Comparison of ENCODE assay signal across 8 mouse cellular contexts in the genomic region with DNA sequence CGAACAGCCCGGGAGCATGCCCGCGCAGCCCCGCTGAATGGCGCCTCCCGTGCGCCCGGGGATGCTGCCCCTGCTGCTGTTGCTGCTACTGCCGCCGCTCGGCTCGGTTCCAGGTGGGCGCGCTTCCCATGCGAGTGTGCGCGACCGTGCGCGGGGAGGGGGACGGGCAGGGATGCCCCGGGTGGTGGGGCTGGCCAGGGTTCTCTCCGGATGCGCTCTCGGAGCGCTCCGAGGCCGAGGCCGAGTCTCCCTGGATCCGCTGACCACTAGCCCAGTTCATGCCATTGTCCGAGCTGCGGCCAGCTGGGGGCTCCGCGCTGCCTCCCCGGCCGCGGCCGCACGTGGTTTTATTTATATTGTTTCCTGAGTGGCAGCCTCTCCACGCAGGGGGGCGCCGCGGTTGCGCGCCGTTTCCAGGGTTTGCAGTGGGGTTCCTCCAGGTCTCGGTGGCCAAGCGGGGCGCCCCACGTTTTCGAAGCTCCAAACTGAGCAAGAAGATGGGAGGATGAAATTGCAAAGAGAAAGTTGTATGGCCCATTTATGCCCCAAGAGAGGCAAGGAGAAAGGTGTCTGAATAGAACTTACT. TPM values are rescaled to one million over a fixed set of nuclear protein-coding genes. Genes with fewer than 3 reads are reported as not detected.
A peak's percentile ranks its signal among the peaks of the same experiment; 100 is the strongest.
DNase-seq lines count a peak whose midpoint lies in the region; ATAC-seq and TF ChIP-seq lines count a peak whose summit lies in the region.

No protein-coding gene starts in this region.

- peak overlapping the region; percentile 51 for H3K4me3 ChIP-seq in erythroblast, embryonic 14.5 days (replicated peaks)
- H3K4me3 ChIP-seq in forebrain, embryonic 14.5 days (ENCODE audit: low read depth, low read length), result peak overlapping the region; percentile 72
- H3K4me3 ChIP-seq in hindbrain, embryonic 11.5 days (ENCODE audit: low read depth, low read length), result peak overlapping the region; percentile 89
- peak overlapping the region; percentile 68 for H3K4me3 ChIP-seq in left cerebral cortex, adult 2 months
- peak overlapping the region; percentile 78 for H3K4me3 ChIP-seq in midbrain, embryonic 10.5 days
- peak overlapping the region; percentile 64 for H3K4me3 ChIP-seq in stomach, embryonic 14.5 days (ENCODE audit: low read depth, low read length)

- under 1% methylated on average over 46 of the region's 52 CpGs for WGBS in forebrain, embryonic 14.5 days
- under 1% methylated on average over 50 of the region's 52 CpGs for WGBS in hindbrain, embryonic 11.5 days
- WGBS in midbrain, embryonic 10.5 days, result under 1% methylated on average over 52 of the region's 52 CpGs
- WGBS in stomach, embryonic 14.5 days, result under 1% methylated on average over 44 of the region's 52 CpGs

- no peaks in the 10 kb centered on the region for H3K9me3 ChIP-seq in erythroblast, embryonic 14.5 days (ENCODE audit: control insufficient read depth, low read length)
- H3K9me3 ChIP-seq in forebrain, embryonic 14.5 days (replicated peaks; ENCODE audit: control insufficient read depth, low read length), result no peaks in the 10 kb centered on the region
- H3K9me3 ChIP-seq in hindbrain, embryonic 11.5 days (ENCODE audit: control insufficient read depth, low read length), result no peaks in the 10 kb centered on the region
- no peaks in the 10 kb centered on the region for H3K9me3 ChIP-seq in midbrain, embryonic 10.5 days (replicated peaks)
- no peaks in the 10 kb centered on the region for H3K9me3 ChIP-seq in stomach, embryonic 14.5 days (ENCODE audit: control insufficient read depth, low read depth, low read length)

- TF ChIP-seq CTCF in left cerebral cortex, adult 2 months (IDR thresholded peaks at IDR 0.05), result no peak; the same call in 1 of the 2 replicates

- H3K4me1 ChIP-seq in erythroblast, embryonic 14.5 days (ENCODE audit: control insufficient read depth), result no peaks in the 10 kb centered on the region
- H3K4me1 ChIP-seq in forebrain, embryonic 14.5 days (ENCODE audit: control insufficient read depth, insufficient read depth, low read length), result peaks cover 7% of the 10 kb centered on the region
- peaks cover 5% of the 10 kb centered on the region for H3K4me1 ChIP-seq in hindbrain, embryonic 11.5 days (replicated peaks; ENCODE audit: control insufficient read depth, insufficient read depth, low read length)
- peaks cover 71% of the 10 kb centered on the region for H3K4me1 ChIP-seq in midbrain, embryonic 10.5 days
- no peaks in the 10 kb centered on the region; the same call in 1 of the 2 replicates for H3K4me1 ChIP-seq in stomach, embryonic 14.5 days (ENCODE audit: control insufficient read depth, insufficient read depth, low read length)

- intact Hi-C loops in left cerebral cortex, adult 2 months (cut with DNase I), result loop anchor here (5.0 kb wide), 1 partner anchor 75 kb away; no protein-coding TSS in a partner anchor

- DNase-seq in forebrain, embryonic 14.5 days (ENCODE audit: low spot score), result peak; percentile 67
- peak; percentile 79 for DNase-seq in hindbrain, embryonic 11.5 days (ENCODE audit: low spot score)
- DNase-seq in left cerebral cortex, adult 2 months (ENCODE audit: extremely low spot score in 1 of 2, low spot score in 2 of 2), result peak; percentile 52 to 69
- peak; percentile 84 for DNase-seq in midbrain, embryonic 10.5 days (ENCODE audit: low spot score)

- H3K27me3 ChIP-seq in erythroblast, embryonic 14.5 days (ENCODE audit: control insufficient read depth), result peaks cover 72% of the 10 kb centered on the region
- H3K27me3 ChIP-seq in forebrain, embryonic 14.5 days (replicated peaks; ENCODE audit: control insufficient read depth, insufficient read depth, low read length), result peaks cover 9% of the 10 kb centered on the region; the same call in 1 of the 2 replicates
- no peaks in the 10 kb centered on the region for H3K27me3 ChIP-seq in hindbrain, embryonic 11.5 days (ENCODE audit: control insufficient read depth, insufficient read depth, low read length)
- peaks cover 7% of the 10 kb centered on the region; the same call in 1 of the 2 replicates for H3K27me3 ChIP-seq in midbrain, embryonic 10.5 days (ENCODE audit: low read depth, poor library complexity, severe bottlenecking)
- no peaks in the 10 kb centered on the region for H3K27me3 ChIP-seq in stomach, embryonic 14.5 days (ENCODE audit: control insufficient read depth, insufficient read depth, low read length)

- peak overlapping the region; percentile 100 for H3K4me2 ChIP-seq in forebrain, embryonic 14.5 days (ENCODE audit: low read length)
- peak overlapping the region; percentile 92 for H3K4me2 ChIP-seq in hindbrain, embryonic 11.5 days (replicated peaks; ENCODE audit: low read depth, low read length)
- peak overlapping the region; percentile 94 for H3K4me2 ChIP-seq in stomach, embryonic 14.5 days (replicated peaks; ENCODE audit: low read depth, low read length)

- 0 out of 2 replicates have a peak overlapping the region, but pooled peaks have one; percentile 63 for H3K27ac ChIP-seq in forebrain, embryonic 14.5 days (ENCODE audit: low read depth, low read length)
- peak overlapping the region; percentile 94 for H3K27ac ChIP-seq in hindbrain, embryonic 11.5 days (ENCODE audit: low read depth, low read length)
- H3K27ac ChIP-seq in left cerebral cortex, adult 2 months, result peak overlapping the region; percentile 76
- peak overlapping the region; percentile 99 for H3K27ac ChIP-seq in midbrain, embryonic 10.5 days (replicated peaks)
- H3K27ac ChIP-seq in stomach, embryonic 14.5 days (ENCODE audit: low read length), result no peak overlapping the region

- no peaks in the 10 kb centered on the region for H3K36me3 ChIP-seq in erythroblast, embryonic 14.5 days (ENCODE audit: control insufficient read depth)
- H3K36me3 ChIP-seq in forebrain, embryonic 14.5 days (ENCODE audit: control insufficient read depth, insufficient read depth, low read length), result no peaks in the 10 kb centered on the region
- H3K36me3 ChIP-seq in hindbrain, embryonic 11.5 days (ENCODE audit: control insufficient read depth, insufficient read depth, low read length), result no peaks in the 10 kb centered on the region
- H3K36me3 ChIP-seq in midbrain, embryonic 10.5 days, result peaks cover 20% of the 10 kb centered on the region
- no peaks in the 10 kb centered on the region for H3K36me3 ChIP-seq in stomach, embryonic 14.5 days (ENCODE audit: control insufficient read depth, insufficient read depth, low read length)

- ATAC-seq in erythroblast, adult 5-6 weeks (replicated peaks; ENCODE audit: low FRiP score, poor library complexity, severe bottlenecking), result no peak
- peak; percentile 40; the same call in 1 of the 2 replicates for ATAC-seq in cerebellum, adult (ENCODE audit: insufficient number of reproducible peaks, low FRiP score, low TSS enrichment)
- peak; percentile 86 for ATAC-seq in forebrain, embryonic 14.5 days
- ATAC-seq in hindbrain, embryonic 11.5 days (ENCODE audit: low FRiP score), result peak; percentile 79
- ATAC-seq in stomach, embryonic 14.5 days (ENCODE audit: insufficient number of reproducible peaks, insufficient read depth, low FRiP score, low read depth), result peak; percentile 76

- H3K9ac ChIP-seq in forebrain, embryonic 14.5 days (ENCODE audit: low read length), result peak overlapping the region; percentile 82
- peak overlapping the region; percentile 94 for H3K9ac ChIP-seq in hindbrain, embryonic 11.5 days (ENCODE audit: low read depth, low read length)
- H3K9ac ChIP-seq in stomach, embryonic 14.5 days (replicated peaks; ENCODE audit: low read depth, low read length), result peak overlapping the region; percentile 62

RNA-seq across cellular contexts. Expression of a gene that starts 0.8 kb away (rescaled TPM):
- polyA plus RNA-seq in erythroblast, embryonic 14.5 days (2012), result not detected in 2 replicates
- not detected in 2 replicates for total RNA-seq in erythroblast, adult 5-6 weeks (2015; ENCODE audit: low replicate concordance)
- total RNA-seq in erythroblast, adult 5-6 weeks (2017; ENCODE audit: low replicate concordance), result not detected in 2 replicates
- 0.36 TPM in 2 replicates for polyA plus RNA-seq in forebrain, embryonic 14.5 days (2014; fragmentation: Nextera tagmentation; extraction: Ambion mirVana)
- polyA plus RNA-seq in hindbrain, embryonic 11.5 days (2014; fragmentation: Nextera tagmentation; extraction: Ambion mirVana), result 4.7 and 5.4 TPM in 2 replicates
- 1 to 10 TPM; 1.5 to 1.8 TPM for total RNA-seq in left cerebral cortex, adult 2 months (2021)
- polyA plus RNA-seq in midbrain, embryonic 10.5 days (2016; fragmentation: Nextera tagmentation; extraction: Ambion mirVana), result 9.9 and 19.9 TPM in 2 replicates
- 0.52 and 0.68 TPM in 2 replicates for polyA plus RNA-seq in stomach, embryonic 14.5 days (2014; fragmentation: Nextera tagmentation; extraction: Ambion mirVana)
